Mouse (Mus musculus) midbrain, embryonic 11.5 days (tissue): ENCODE measurements around the gene Klhl23. TPM values are rescaled to one million over a fixed set of nuclear protein-coding genes. Genes with fewer than 3 reads are reported as not detected.

Experiments used
- ATAC-seq: fragments of 200-750 bp; cut with Nextera tagmentation; 2 replicates; pipeline ENCODE4 v1.8.0; 2017; ENCODE audit warnings: moderate TSS enrichment, moderate library complexity; ENCODE audit not compliant: low FRiP score
- DNase-seq: peaks from one replicate; pipeline ENCODE4 v3.0.0; 2015; ENCODE audit warnings: low spot score; ENCODE audit errors: missing footprints
- H3K27ac ChIP-seq: fragments of 300-500 bp; sonication (generic); 2 replicates; pipeline ENCODE4 v1.5.1; 2014; ENCODE audit warnings: low read depth, low read length
- H3K27me3 ChIP-seq: fragments of 300-500 bp; sonication (generic); 2 replicates; pipeline ENCODE4 v1.6.1; 2014; ENCODE audit warnings: mild to moderate bottlenecking, low read length, moderate library complexity, mixed read lengths; ENCODE audit not compliant: control insufficient read depth, insufficient read depth
- H3K36me3 ChIP-seq: fragments of 300-500 bp; sonication (generic); 2 replicates; pipeline ENCODE4 v1.6.1; 2014; ENCODE audit warnings: mild to moderate bottlenecking, low read length, moderate library complexity, mixed read lengths; ENCODE audit not compliant: control insufficient read depth, insufficient read depth
- H3K4me1 ChIP-seq: fragments of 300-500 bp; sonication (generic); 2 replicates; pipeline ENCODE4 v1.6.1; 2014; ENCODE audit warnings: low read length; ENCODE audit not compliant: control insufficient read depth, insufficient read depth
- H3K4me2 ChIP-seq: fragments of 300-500 bp; sonication (generic); 2 replicates; pipeline ENCODE4 v1.6.1; 2014; ENCODE audit warnings: mild to moderate bottlenecking, moderate library complexity
- H3K4me3 ChIP-seq: fragments of 300-500 bp; sonication (generic); 2 replicates; pipeline ENCODE4 v1.5.1; 2014; ENCODE audit warnings: low read depth, low read length
- H3K9ac ChIP-seq: fragments of 300-500 bp; sonication (generic); 2 replicates; pipeline ENCODE4 v1.6.1; 2014; ENCODE audit warnings: low read length
- H3K9me3 ChIP-seq: fragments of 300-500 bp; sonication (generic); 2 replicates; pipeline ENCODE4 v1.6.1; 2016; ENCODE audit warnings: low read length; ENCODE audit not compliant: control insufficient read depth
- WGBS: fragments of 180-500 bp; shearing (Covaris S2); extraction: QIAGEN DNeasy Blood & Tissue Kit; methylation state at CpG from one replicate; pipeline ENCODE4 v1.1.7; 2014; 5-methylcytosine and 5-hydroxymethylcytosine counted together
- polyA plus RNA-seq: library from polyadenylated mRNA; unstranded; fragments of >200 nt; fragmentation: Nextera tagmentation; extraction: Ambion mirVana; gene quantifications from 2 replicates; pipeline ENCODE4 v1.2.1, GENCODE M21; 2014

The Klhl23 gene
- polyA plus RNA-seq, 1 experiment from 2014 or later: 35.0 TPM

DNA sequence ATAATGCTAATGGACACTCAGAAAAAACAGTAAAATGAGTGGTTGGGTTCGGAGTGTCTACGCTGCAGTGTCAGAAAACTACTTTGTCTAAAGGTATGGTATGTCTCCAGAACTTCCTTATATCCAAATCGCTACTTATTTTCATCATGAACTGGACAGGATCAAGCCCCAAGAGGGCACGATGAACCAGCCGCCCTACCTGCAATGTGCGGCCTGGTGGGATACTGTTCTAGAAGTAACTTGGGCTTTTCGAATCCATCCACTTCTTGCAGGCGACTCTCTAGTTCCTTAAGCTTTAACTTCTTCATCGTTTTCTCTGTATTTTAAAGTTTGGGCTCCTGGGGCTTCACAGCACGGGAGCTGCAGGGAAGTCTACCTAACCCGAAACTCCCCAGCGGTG lies 63.3 kb downstream of the Klhl23 start:
- H3K9me3 ChIP-seq: no peaks in the 10 kb centered on the region
- H3K36me3 ChIP-seq: no peaks in the 10 kb centered on the region
- ATAC-seq (peak; percentile 47), DNase-seq (no peak)
- H3K27me3 ChIP-seq: no peaks in the 10 kb centered on the region
- peak overlapping the region; percentile 87 for H3K4me2 ChIP-seq
- peak overlapping the region; percentile 88 for H3K9ac ChIP-seq
- no peak overlapping the region for H3K27ac ChIP-seq
- 6% methylated on average over 12 of the region's 12 CpGs for WGBS
- H3K4me1 ChIP-seq: peaks cover 5% of the 10 kb centered on the region; the same call in 1 of the 2 replicates
- peak overlapping the region; percentile 60 for H3K4me3 ChIP-seq

GRCm38 (mm10) chr2:69885451-69886305 lies 63.9 kb downstream of the Klhl23 start, which contains the start of gene Mettl5:
Gene Mettl5, minus strand, starts transcription at chr2:69885615.
- no peaks in the 10 kb centered on the region for H3K27me3 ChIP-seq
- DNase-seq (peak; percentile 98), ATAC-seq (peak; percentile 94)
- H3K36me3 ChIP-seq: no peaks in the 10 kb centered on the region
- peak within 1 kb of the TSS; percentile 60 for H3K4me3 ChIP-seq
- H3K27ac ChIP-seq: no peak within 1 kb of the TSS
- 2% methylated on average over 45 of the region's 45 CpGs for WGBS
- peaks cover 5% of the 10 kb centered on the region; the same call in 1 of the 2 replicates for H3K4me1 ChIP-seq
- peak within 1 kb of the TSS; percentile 88 for H3K9ac ChIP-seq
- no peaks in the 10 kb centered on the region for H3K9me3 ChIP-seq
- H3K4me2 ChIP-seq: peak within 1 kb of the TSS; percentile 87

Other genes with a start within 250 kb of the Klhl23 start
- 5.0 and 5.6 TPM in 2 replicates for gene Lrp2, start 235.9 kb upstream of the Klhl23 start, polyA plus RNA-seq
- gene Bbs5, start 174.8 kb upstream of the Klhl23 start, polyA plus RNA-seq: 12.4 and 19.5 TPM in 2 replicates
- 0.12 and 0.40 TPM in 2 replicates for gene Klhl41, start 151.8 kb upstream of the Klhl23 start, polyA plus RNA-seq
- gene Fastkd1, start 108.4 kb upstream of the Klhl23 start, polyA plus RNA-seq: 21.0 and 21.8 TPM in 2 replicates
- 128 and 155 TPM in 2 replicates for gene Ppig, start 99.4 kb upstream of the Klhl23 start, polyA plus RNA-seq
- 3.8 and 3.9 TPM in 2 replicates for gene Ccdc173, start 32.4 kb upstream of the Klhl23 start, polyA plus RNA-seq
- gene Phospho2, start 32.3 kb upstream of the Klhl23 start, polyA plus RNA-seq: 44.3 and 49.9 TPM in 2 replicates
- gene Ssb, start 39.6 kb downstream of the Klhl23 start, polyA plus RNA-seq: 440 and 468 TPM in 2 replicates
- gene Mettl5, start 63.7 kb downstream of the Klhl23 start, polyA plus RNA-seq: 37.6 and 41.4 TPM in 2 replicates
- 17.1 and 18.9 TPM in 2 replicates for gene Ubr3, start 75.3 kb downstream of the Klhl23 start, polyA plus RNA-seq
- gene Myo3b, start 217.2 kb downstream of the Klhl23 start, polyA plus RNA-seq: not detected in 2 replicates